Mouse (Mus musculus) layer of hippocampus, adult 8-10 months (tissue): ENCODE data around the gene Avpi1. TPM values are rescaled to one million over a fixed set of nuclear protein-coding genes. Genes with fewer than 3 reads are reported as not detected.

Source experiments
- DNase-seq, 2 experiments: peaks; one replicate each; pipeline ENCODE4 v3.0.0; 2022; ENCODE audit warnings: low spot score in 2 of 2
- total RNA-seq, 4 experiments: library from RNA; stranded (reverse); gene quantifications; 2 replicates each; pipeline ENCODE4 v1.2.4; 2022

Gene Avpi1
- total RNA-seq, 4 experiments from 2014 or later = 18.1 to 24.6 (median 21.4) TPM

- no peak for DNase-seq
Measured at GRCm38 (mm10) chr19:42145210-42145609, 16.4 kb upstream of the Avpi1 start.

GRCm38 (mm10) chr19:42144541-42145167 lies 15.8 kb upstream of the Avpi1 start:
- peak in 1 of 2 experiments; percentile 90 for DNase-seq

DNA sequence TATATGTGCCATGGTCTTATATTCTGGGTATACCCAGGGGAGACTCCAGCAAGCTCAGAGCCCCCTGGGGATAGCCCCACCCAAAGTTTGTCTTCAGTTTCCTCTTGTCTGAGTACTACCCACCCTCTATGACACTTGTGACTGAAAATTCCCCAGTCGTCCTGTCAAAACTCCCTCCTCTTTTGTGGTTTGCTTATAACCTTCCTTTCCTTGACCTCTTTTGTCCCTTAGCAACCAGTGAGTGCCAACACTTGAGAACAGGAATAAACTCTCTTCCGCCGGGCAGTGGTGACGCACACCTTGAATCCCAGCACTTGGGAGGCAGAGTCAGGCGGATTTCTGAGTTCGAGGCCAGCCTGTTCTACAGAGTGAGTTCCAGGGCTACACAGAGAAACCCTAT lies 15.2 kb upstream of the Avpi1 start:
- DNase-seq = no peak

- no peak for DNase-seq
Measured at GRCm38 (mm10) chr19:42142757-42143156, 13.9 kb upstream of the Avpi1 start.

DNA sequence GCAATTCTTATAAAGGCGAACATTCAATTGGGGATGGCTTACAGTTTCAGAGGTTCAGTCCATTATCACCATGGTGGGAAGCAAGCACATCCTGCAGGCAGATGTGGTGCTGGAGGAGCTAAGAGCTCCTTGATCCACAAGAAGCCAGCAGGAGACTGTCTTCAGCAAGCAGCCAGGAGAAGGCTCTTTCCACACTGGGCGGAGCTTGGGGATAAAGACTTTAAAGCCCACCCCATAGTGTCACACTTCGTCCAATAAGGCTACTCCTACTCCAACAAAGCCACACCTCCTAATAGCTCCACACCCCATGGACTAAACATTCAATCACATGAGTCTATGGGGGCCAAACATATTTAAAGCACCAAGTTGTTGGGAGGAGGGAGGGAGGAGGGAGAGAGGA lies 13.1 kb upstream of the Avpi1 start:
- DNase-seq = no peak

DNA sequence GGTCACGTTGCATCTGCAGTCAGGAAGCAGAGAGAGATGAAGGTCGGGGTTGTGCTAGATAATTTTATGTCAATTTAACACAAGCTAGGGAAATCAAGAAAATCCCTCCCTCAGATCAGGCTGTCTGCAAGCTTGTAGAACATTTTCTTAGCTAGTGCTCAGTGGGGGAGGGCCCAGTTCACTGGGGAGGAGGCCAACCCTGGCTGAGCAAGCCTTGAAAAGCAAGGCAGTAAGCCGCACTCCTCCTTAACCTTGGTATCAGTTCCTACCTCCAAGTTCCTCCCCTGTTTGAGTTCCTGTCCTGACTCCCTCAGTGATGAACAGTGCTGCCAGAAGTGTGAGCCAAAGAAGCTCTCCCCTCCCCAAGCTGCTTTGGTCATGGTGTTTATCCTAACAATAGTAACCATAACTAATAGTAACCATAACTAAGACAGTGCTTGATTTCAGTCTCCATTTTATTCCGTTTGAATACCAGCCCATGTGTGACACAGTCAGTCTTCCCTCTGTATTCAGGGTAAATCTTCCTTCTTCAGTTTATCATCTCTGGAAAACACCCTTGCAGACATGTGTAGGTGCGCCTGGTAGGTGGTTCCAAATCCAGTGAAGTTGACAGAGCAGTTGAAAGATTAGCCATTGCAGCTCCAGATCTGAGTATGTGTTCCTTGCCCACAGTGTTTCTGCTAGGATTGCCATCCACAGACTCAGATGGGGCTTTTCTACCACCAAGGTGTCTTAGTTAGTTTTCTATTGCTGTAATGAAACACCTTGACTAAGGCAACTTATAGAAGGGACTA lies 11.1 kb upstream of the Avpi1 start:
- no peak for DNase-seq

DNA sequence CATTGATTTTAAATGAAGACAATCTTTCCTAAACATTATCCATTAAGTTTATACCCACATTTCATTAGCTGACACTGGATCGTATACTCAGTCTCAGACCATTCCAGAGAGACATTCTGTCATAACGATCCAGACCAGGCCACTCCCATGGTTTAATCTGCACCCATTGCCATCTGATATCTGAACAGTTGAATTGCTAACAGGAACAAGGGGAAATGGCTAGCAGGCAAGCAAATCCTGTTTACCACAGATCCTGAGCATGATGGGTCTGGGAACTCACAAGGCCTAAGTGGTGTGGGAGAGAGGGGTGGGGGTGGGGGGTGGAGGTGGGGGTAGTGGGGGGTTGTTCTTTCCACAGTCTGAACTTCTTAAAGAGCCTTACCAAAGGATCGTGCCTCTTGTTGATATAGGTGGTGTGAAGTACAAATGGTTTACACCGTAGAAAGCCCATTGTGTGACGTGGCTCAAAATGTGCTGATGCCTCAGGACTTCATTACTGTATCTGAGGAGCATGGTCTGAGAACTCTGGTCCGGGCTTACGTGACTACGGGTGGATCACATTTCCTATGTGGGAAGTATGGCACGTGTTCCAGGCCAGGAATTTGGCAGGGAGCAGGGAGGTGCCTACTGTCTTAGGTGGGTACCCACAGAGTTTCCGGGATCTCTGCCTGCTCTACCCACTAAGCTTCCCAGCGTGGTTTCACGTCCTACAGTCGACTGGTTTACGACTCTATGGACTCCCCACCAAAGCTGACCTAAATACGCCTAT lies 9.8 kb upstream of the Avpi1 start:
- DNase-seq = no peak

- no peak for DNase-seq
Measured at GRCm38 (mm10) chr19:42137167-42137672, 8.4 kb upstream of the Avpi1 start.

- no peak for DNase-seq
Measured at GRCm38 (mm10) chr19:42136126-42136525, 7.3 kb upstream of the Avpi1 start.

GRCm38 (mm10) chr19:42135070-42135469 lies 6.2 kb upstream of the Avpi1 start:
- no peak for DNase-seq

- DNase-seq = no peak
Measured at GRCm38 (mm10) chr19:42131101-42131500, 2.2 kb upstream of the Avpi1 start.

DNA sequence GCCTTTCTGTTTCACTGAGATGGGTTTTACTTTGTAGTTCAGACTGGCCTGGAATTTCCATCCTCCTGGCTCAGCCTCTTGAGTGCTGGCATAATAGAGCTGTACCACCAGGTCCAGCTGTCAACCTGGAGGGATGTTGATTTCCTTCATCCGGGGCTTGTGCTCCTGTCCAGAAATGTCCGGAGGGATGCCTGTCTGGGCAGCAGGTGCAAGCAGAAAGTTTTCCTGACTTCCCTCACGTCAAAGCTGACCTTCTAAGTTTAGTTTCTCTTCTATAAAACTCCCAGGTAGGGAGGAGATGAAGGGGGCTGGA lies 1.4 kb upstream of the Avpi1 start:
- no peak for DNase-seq

DNA sequence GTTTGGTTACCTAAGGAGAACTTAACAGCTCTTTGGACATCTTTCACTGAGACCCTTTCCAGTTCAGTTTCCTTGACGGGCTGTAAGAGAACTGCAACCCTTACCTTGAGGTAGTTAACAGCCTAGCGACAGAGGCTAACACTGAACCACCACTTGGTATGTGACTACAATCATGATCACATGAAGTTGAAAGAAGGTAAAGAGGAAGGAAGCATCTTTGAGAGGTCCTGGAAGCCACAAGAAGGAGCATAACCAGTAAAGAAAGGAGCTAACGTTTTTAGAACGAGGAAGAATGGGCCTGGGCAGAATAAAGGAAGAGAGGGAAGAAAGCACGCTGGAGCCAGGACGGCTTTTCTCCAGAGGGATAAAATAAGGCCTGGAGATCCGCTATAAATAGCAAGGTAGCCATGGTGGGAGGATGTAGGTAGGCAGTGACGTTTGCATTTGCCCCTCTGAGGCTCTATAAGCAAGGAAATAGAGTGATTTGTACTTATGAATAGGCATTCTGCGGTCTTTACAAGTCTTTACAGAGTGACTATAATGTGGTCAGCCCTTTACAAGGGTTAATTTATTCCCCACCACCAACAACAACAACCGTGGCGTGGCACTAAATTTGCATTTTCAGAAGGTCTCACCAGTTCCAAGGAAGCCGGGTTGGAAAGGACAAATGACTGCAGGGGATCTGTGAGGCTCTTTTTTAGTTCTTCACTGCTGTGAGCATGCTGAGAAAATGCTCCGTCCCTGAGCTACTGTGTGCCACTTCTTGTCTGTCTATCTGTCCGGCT lies 842 bp upstream of the Avpi1 start:
- DNase-seq = no peak

- DNase-seq = no peak
Measured at GRCm38 (mm10) chr19:42128052-42128740, 663 bp downstream of the Avpi1 start.

DNA sequence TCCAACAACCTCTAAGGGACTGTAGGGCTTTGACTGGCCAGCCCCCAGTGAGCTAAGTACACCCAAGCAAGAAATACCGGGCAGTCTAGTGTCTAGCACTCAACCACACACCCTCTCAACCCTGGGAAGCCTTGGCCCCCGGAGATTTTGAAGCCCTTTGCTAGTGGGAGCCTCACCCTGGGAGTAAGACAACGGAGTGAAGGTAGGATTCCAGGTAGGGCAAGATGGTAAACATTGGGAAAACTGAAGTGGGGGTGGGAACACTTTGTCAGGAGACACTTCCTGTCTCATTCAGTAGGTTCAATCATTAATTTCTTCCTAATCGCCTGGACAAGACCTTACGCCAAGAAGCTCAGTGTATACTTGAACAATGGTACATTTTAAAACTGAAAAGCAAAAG lies 1.8 kb downstream of the Avpi1 start:
- DNase-seq = no peak

DNA sequence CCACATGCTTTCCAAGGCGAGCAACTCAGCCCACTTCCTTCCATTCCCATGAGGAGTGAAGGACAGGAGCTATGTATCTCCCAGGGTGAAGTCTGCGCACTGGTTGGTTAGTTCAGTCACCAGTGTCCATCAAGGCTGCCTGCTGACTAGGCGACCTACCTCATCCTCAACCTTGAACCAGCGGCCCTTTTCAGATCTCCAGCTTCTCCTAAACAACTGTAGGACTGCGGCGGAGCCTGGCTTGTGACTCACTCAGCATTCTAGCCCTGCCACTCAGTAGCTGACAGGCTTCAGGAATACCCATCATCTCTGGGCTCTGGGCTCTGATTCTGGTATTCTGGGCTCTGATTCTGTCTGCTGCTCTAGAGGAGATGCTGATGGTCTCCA lies 2.6 kb downstream of the Avpi1 start:
- DNase-seq = no peak

GRCm38 (mm10) chr19:42125501-42126218 lies 3.2 kb downstream of the Avpi1 start:
- DNase-seq = no peak

- DNase-seq = no peak
Measured at GRCm38 (mm10) chr19:42124684-42125083, 4.2 kb downstream of the Avpi1 start.

- no peak for DNase-seq
Measured at GRCm38 (mm10) chr19:42120451-42120850, 8.4 kb downstream of the Avpi1 start.

- no peak for DNase-seq
Measured at GRCm38 (mm10) chr19:42118596-42118995, 10.3 kb downstream of the Avpi1 start.
